Mouse (Mus musculus) Patski (cell line): ENCODE results near the gene Adh1. TPM values are rescaled to one million over a fixed set of nuclear protein-coding genes. Genes with fewer than 3 reads are reported as not detected.

Experiments used
- ATAC-seq: fragments of 100-300 bp; one replicate; pipeline ENCODE4 v1.8.0; 2021
- CTCF ChIA-PET: fragments of 350-600 bp; sonication (Branson Sonifier 250); formaldehyde crosslinking; loops from one replicate; lab custom pipeline; 2022; ENCODE audit warnings: inconsistent platforms; lab: Charles Lee
- POLR2A ChIA-PET: fragments of 350-600 bp; sonication (Branson Sonifier 250); formaldehyde crosslinking; loops from one replicate; lab custom pipeline; 2022; ENCODE audit warnings: antibody characterized with exemption, inconsistent platforms; lab: Charles Lee
- DNase-seq: peaks from one replicate; pipeline ENCODE4 v3.0.0-alpha.2; 2011; ENCODE audit warnings: low read depth, low spot score
- H3K27me3 ChIP-seq: fragments of 371-371 bp; one replicate; pipeline ENCODE4 v1.5.1; 2021
- CTCF ChIP-seq: fragments of 100-300 bp; IDR thresholded peaks from one replicate; pipeline ENCODE4 v1.5.1; 2021
- in situ Hi-C: fragments of 300-500 bp; cut with MboI; formaldehyde crosslinking; loops from 3 replicates; pipeline ENCODE4 v1.11.1; 2018; ENCODE audit warnings: low pct_unique_long_range_greater_than_20kb, mixed read lengths
- polyA plus RNA-seq: library from polyadenylated mRNA; unstranded; gene quantifications from one replicate; pipeline ENCODE4 v1.2.3, GENCODE M21; 2021

The Adh1 gene
- polyA plus RNA-seq, 1 experiment from 2014 or later, result 1.1 TPM

- no peak for TF ChIP-seq CTCF
- DNase-seq, result no peak
- in situ Hi-C loops, result loop anchor here (5.0 kb wide), 1 partner anchor 41 kb away; no protein-coding TSS in a partner anchor
- no peak for ATAC-seq
- ChIA-PET POLR2A (no interaction called here), CTCF (interaction anchor here (1.6 to 5.6 kb wide), 6 partner anchors 10 to 194 kb away, joined by 5 to 50 read pairs (median 10); no protein-coding TSS in a partner anchor)
- no peaks in the 10 kb centered on the region for H3K27me3 ChIP-seq
Observed at GRCm38 (mm10) chr3:138238046-138238445, 22.7 kb upstream of the Adh1 start.

GRCm38 (mm10) chr3:138239461-138239860 is 21.3 kb upstream of the Adh1 start:
- CTCF ChIA-PET, result interaction anchor here (0.8 to 5.6 kb wide), 26 partner anchors 9 to 250 kb away, joined by 3 to 50 read pairs (median 6); partner anchors contain the start of genes Adh7 and Metap1
- POLR2A ChIA-PET, result no interaction called here
- no peaks in the 10 kb centered on the region for H3K27me3 ChIP-seq
- in situ Hi-C loops, result loop anchor here (5.0 kb wide), 1 partner anchor 42 kb away; no protein-coding TSS in a partner anchor
- no peak for DNase-seq
- no peak for TF ChIP-seq CTCF
- no peak for ATAC-seq

GRCm38 (mm10) chr3:138240411-138240810 is 20.4 kb upstream of the Adh1 start:
- no peaks in the 10 kb centered on the region for H3K27me3 ChIP-seq
- ChIA-PET POLR2A (no interaction called here), CTCF (interaction anchor here (0.8 to 5.6 kb wide), 26 partner anchors 10 to 249 kb away, joined by 3 to 50 read pairs (median 6); partner anchors contain the start of genes Adh7 and Metap1)
- DNase-seq, result no peak
- in situ Hi-C loops, result no loop called here
- no peak for ATAC-seq
- peak; percentile 57 for TF ChIP-seq CTCF

- DNase-seq (no peak), ATAC-seq (no peak)
- no peak for TF ChIP-seq CTCF
- H3K27me3 ChIP-seq, result no peaks in the 10 kb centered on the region
- in situ Hi-C loops, result no loop called here
- POLR2A ChIA-PET, result no interaction called here
- CTCF ChIA-PET, result interaction anchor here (1.0 to 5.6 kb wide), 15 partner anchors 10 to 249 kb away, joined by 3 to 50 read pairs (median 10); partner anchors contain the start of gene Metap1
Observed at GRCm38 (mm10) chr3:138240942-138241341, 19.8 kb upstream of the Adh1 start.

GRCm38 (mm10) chr3:138241371-138241770 is 19.4 kb upstream of the Adh1 start:
- in situ Hi-C loops, result no loop called here
- no peaks in the 10 kb centered on the region for H3K27me3 ChIP-seq
- ChIA-PET POLR2A (interaction anchor here (0.6 kb wide), 1 partner anchor 9 kb away, joined by 3 read pairs; no protein-coding TSS in a partner anchor), CTCF (interaction anchor here (0.8 to 5.6 kb wide), 11 partner anchors 11 to 203 kb away, joined by 3 to 50 read pairs (median 7); partner anchors contain the start of gene Adh1)
- no peak for TF ChIP-seq CTCF
- no peak for ATAC-seq
- no peak for DNase-seq

- TF ChIP-seq CTCF, result no peak
- CTCF ChIA-PET, result interaction anchor here (0.8 to 5.6 kb wide), 14 partner anchors 9 to 202 kb away, joined by 3 to 50 read pairs (median 4); partner anchors contain the start of gene Adh1
- in situ Hi-C loops, result no loop called here
- H3K27me3 ChIP-seq, result no peaks in the 10 kb centered on the region
- DNase-seq (no peak), ATAC-seq (no peak)
- POLR2A ChIA-PET, result no interaction called here
Observed at GRCm38 (mm10) chr3:138242021-138242726, 18.6 kb upstream of the Adh1 start.

- DNase-seq (peak; percentile 91), ATAC-seq (peak; percentile 55)
- CTCF ChIA-PET, result interaction anchor here (1.0 to 5.6 kb wide), 9 partner anchors 8 to 201 kb away, joined by 3 to 50 read pairs (median 4); no protein-coding TSS in a partner anchor
Observed at GRCm38 (mm10) chr3:138242933-138243332, 17.9 kb upstream of the Adh1 start.

GRCm38 (mm10) chr3:138244338-138244874 is 16.4 kb upstream of the Adh1 start:
- TF ChIP-seq CTCF, result no peak
- ChIA-PET POLR2A (interaction anchor here (0.6 to 2.1 kb wide), 2 partner anchors 28 to 333 kb away, joined by 3 to 4 read pairs; no protein-coding TSS in a partner anchor), CTCF (interaction anchor here (0.8 to 1.6 kb wide), 8 partner anchors 17 to 195 kb away, joined by 3 to 5 read pairs (median 3); partner anchors contain the start of gene Adh1)
- in situ Hi-C loops, result no loop called here
- no peak for DNase-seq
- ATAC-seq, result no peak
- no peaks in the 10 kb centered on the region for H3K27me3 ChIP-seq

More at GRCm38 (mm10) chr3:138242933-138243332, 17.9 kb upstream of the Adh1 start:
- no peak for TF ChIP-seq CTCF
- POLR2A ChIA-PET, result no interaction called here
- in situ Hi-C loops, result no loop called here
- H3K27me3 ChIP-seq, result no peaks in the 10 kb centered on the region

- TF ChIP-seq CTCF, result no peak
- no peaks in the 10 kb centered on the region for H3K27me3 ChIP-seq
- DNase-seq (no peak), ATAC-seq (no peak)
- ChIA-PET CTCF (interaction anchor here (1.5 to 1.6 kb wide), 2 partner anchors 9 to 16 kb away, joined by 4 to 7 read pairs; no protein-coding TSS in a partner anchor), POLR2A (interaction anchor here (0.6 to 2.1 kb wide), 2 partner anchors 26 to 73 kb away, joined by 3 to 4 read pairs; no protein-coding TSS in a partner anchor)
- in situ Hi-C loops, result no loop called here
Observed at GRCm38 (mm10) chr3:138246511-138247020, 14.2 kb upstream of the Adh1 start.

GRCm38 (mm10) chr3:138247241-138247640 is 13.6 kb upstream of the Adh1 start:
- no peak for TF ChIP-seq CTCF
- in situ Hi-C loops, result no loop called here
- ATAC-seq, result no peak
- no peak for DNase-seq
- H3K27me3 ChIP-seq, result no peaks in the 10 kb centered on the region
- ChIA-PET POLR2A (no interaction called here), CTCF (interaction anchor here (1.5 kb wide), 1 partner anchor 15 kb away, joined by 7 read pairs; no protein-coding TSS in a partner anchor)
